8 mouse cellular contexts compared by ENCODE assay signal in the genomic region with DNA sequence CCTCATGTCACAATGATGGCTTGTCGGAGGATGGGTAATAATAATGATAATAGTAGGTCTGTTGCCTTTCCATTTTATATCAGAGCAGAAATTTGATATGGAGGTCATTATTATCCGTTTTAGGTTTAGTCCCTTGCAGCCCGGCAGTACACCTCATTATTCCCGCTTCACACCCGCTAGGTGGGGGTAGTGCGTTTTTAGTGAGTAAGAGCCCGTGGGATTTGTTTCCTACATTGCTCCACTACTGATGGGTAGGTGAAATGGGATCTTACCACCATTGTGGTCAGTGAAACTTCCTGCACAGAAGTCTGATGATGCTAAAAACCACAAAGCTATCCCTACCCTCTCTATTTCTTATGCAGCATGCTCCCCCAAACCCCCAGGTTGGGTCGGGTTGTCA. TPM values are rescaled to one million over a fixed set of nuclear protein-coding genes. Genes with fewer than 3 reads are reported as not detected.
DNase-seq lines count a peak whose midpoint lies in the region; ATAC-seq and TF ChIP-seq lines count a peak whose summit lies in the region.

No protein-coding gene starts in this region.

- H3K4me1 ChIP-seq in bone marrow, adult 2 months (ENCODE audit: control insufficient read depth, insufficient read depth, low read length), result no peaks in the 10 kb centered on the region; the same call in 1 of the 2 replicates
- H3K4me1 ChIP-seq in forebrain, embryonic 15.5 days, result peaks cover 18% of the 10 kb centered on the region
- H3K4me1 ChIP-seq in limb, embryonic 11.5 days (ENCODE audit: control insufficient read depth, insufficient read depth, low read length), result peaks cover 7% of the 10 kb centered on the region; the same call in 1 of the 2 replicates
- H3K4me1 ChIP-seq in midbrain, embryonic 12.5 days, result peaks cover 14% of the 10 kb centered on the region

- H3K4me3 ChIP-seq in bone marrow, adult 2 months (replicated peaks; ENCODE audit: control insufficient read depth, low read depth, low read length), result peak overlapping the region; percentile 79
- peak overlapping the region; percentile 57 for H3K4me3 ChIP-seq in forebrain, embryonic 15.5 days
- H3K4me3 ChIP-seq in limb, embryonic 11.5 days (ENCODE audit: low read depth, low read length), result peak overlapping the region; percentile 95
- peak overlapping the region; percentile 80 for H3K4me3 ChIP-seq in midbrain, embryonic 12.5 days

- peak overlapping the region; percentile 64 for H3K9ac ChIP-seq in forebrain, embryonic 15.5 days (replicated peaks)
- H3K9ac ChIP-seq in limb, embryonic 11.5 days (ENCODE audit: low read length), result peak overlapping the region; percentile 82
- H3K9ac ChIP-seq in midbrain, embryonic 12.5 days (replicated peaks), result peak overlapping the region; percentile 84

- TF ChIP-seq POLR2A in bone marrow, adult 2 months (IDR thresholded peaks at IDR 0.05; ENCODE audit: borderline replicate concordance, control insufficient read depth, low read depth, low read length), result no peak

- TF ChIP-seq CTCF in bone marrow, adult 2 months (IDR thresholded peaks at IDR 0.05; ENCODE audit: control insufficient read depth, insufficient read depth, low read length), result peak; percentile 32; the same call in 1 of the 2 replicates

- H3K27ac ChIP-seq in bone marrow, adult 2 months (ENCODE audit: control insufficient read depth, insufficient read depth, low read depth, low read length, poor library complexity), result peak overlapping the region; percentile 73
- H3K27ac ChIP-seq in forebrain, embryonic 15.5 days (replicated peaks), result peak overlapping the region; percentile 89
- H3K27ac ChIP-seq in limb, embryonic 11.5 days (replicated peaks; ENCODE audit: low read depth, low read length), result peak overlapping the region; percentile 26; the same call in 1 of the 2 replicates
- H3K27ac ChIP-seq in midbrain, embryonic 12.5 days (replicated peaks), result peak overlapping the region; percentile 76

- peak overlapping the region; percentile 64 for H3K4me2 ChIP-seq in forebrain, embryonic 15.5 days (replicated peaks)
- peak overlapping the region; percentile 65; the same call in 1 of the 2 replicates for H3K4me2 ChIP-seq in limb, embryonic 11.5 days (ENCODE audit: low read depth, severe bottlenecking)
- peak overlapping the region; percentile 72 for H3K4me2 ChIP-seq in midbrain, embryonic 12.5 days (replicated peaks)

- H3K27me3 ChIP-seq in forebrain, embryonic 15.5 days, result no peaks in the 10 kb centered on the region
- H3K27me3 ChIP-seq in limb, embryonic 11.5 days (ENCODE audit: control insufficient read depth, insufficient read depth, low read length), result no peaks in the 10 kb centered on the region
- no peaks in the 10 kb centered on the region for H3K27me3 ChIP-seq in midbrain, embryonic 12.5 days

- ATAC-seq in forebrain, embryonic 15.5 days (replicated peaks), result peak; percentile 92
- peak; percentile 80 for ATAC-seq in limb, embryonic 11.5 days (ENCODE audit: insufficient number of reproducible peaks, low FRiP score, low TSS enrichment, low read depth)
- ATAC-seq in midbrain, embryonic 12.5 days (ENCODE audit: low FRiP score, low read depth), result peak; percentile 76

- no peaks in the 10 kb centered on the region for H3K9me3 ChIP-seq in forebrain, embryonic 15.5 days
- H3K9me3 ChIP-seq in limb, embryonic 11.5 days (ENCODE audit: control insufficient read depth, low read length), result no peaks in the 10 kb centered on the region
- H3K9me3 ChIP-seq in midbrain, embryonic 12.5 days, result no peaks in the 10 kb centered on the region

- under 1% methylated on average over 8 of the region's 8 CpGs for WGBS in bone marrow, adult 2 months
- WGBS in forebrain, embryonic 15.5 days, result 5% methylated on average over 8 of the region's 8 CpGs
- 5% methylated on average over 8 of the region's 8 CpGs for WGBS in limb, embryonic 11.5 days
- 8% methylated on average over 8 of the region's 8 CpGs for WGBS in midbrain, embryonic 12.5 days

- no peaks in the 10 kb centered on the region for H3K36me3 ChIP-seq in forebrain, embryonic 15.5 days
- no peaks in the 10 kb centered on the region for H3K36me3 ChIP-seq in limb, embryonic 11.5 days (ENCODE audit: control insufficient read depth, insufficient read depth, low read length)
- H3K36me3 ChIP-seq in midbrain, embryonic 12.5 days, result no peaks in the 10 kb centered on the region

- DNase-seq in gastrocnemius, postnatal 4 days (ENCODE audit: low spot score in 2 of 2), result peak; percentile 41 to 73
- no peak for DNase-seq in gastrocnemius, postnatal 25 days
- peak; percentile 95 for DNase-seq in 416B (ENCODE audit: low read depth)
- no peak for DNase-seq in limb, embryonic 11.5 days (ENCODE audit: low spot score)
- no peak for DNase-seq in ovary, adult 18-20 months (ENCODE audit: low spot score)

RNA-seq across cellular contexts. Expression of a gene that starts 0.5 kb away (rescaled TPM):
- 1 to 10 TPM; 1.9 to 3.5 TPM for total RNA-seq in gastrocnemius, postnatal 4 days (2021)
- total RNA-seq in gastrocnemius, postnatal 25 days (2021), result 1 to 10 TPM in 1 of 2 experiments, under 1 TPM in 1; 0.69 to 1.0 TPM
- polyA plus RNA-seq in bone marrow, adult 2 months (2011; ENCODE audit: insufficient read depth, insufficient read length, low replicate concordance, missing spikeins), result 2.0 and 3.7 TPM in 2 replicates
- 13.6 and 16.5 TPM in 2 replicates for polyA plus RNA-seq in forebrain, embryonic 15.5 days (2015; fragmentation: Nextera tagmentation; extraction: Ambion mirVana)
- 2.6 and 3.1 TPM in 2 replicates for polyA plus RNA-seq in limb, embryonic 11.5 days (2014; fragmentation: Nextera tagmentation; extraction: Ambion mirVana)
- polyA plus RNA-seq in midbrain, embryonic 12.5 days (2016; fragmentation: Nextera tagmentation; extraction: Ambion mirVana), result 4.2 TPM in 2 replicates

RNA-seq across cellular contexts. Expression of a gene that starts 0.6 kb away (rescaled TPM):
- total RNA-seq in gastrocnemius, postnatal 4 days (2021), result 10 to 100 TPM; 57.9 to 73.5 TPM
- total RNA-seq in gastrocnemius, postnatal 25 days (2021), result 10 to 100 TPM; 41.8 to 47.7 TPM
- 34.1 and 70.8 TPM in 2 replicates for polyA plus RNA-seq in bone marrow, adult 2 months (2011; ENCODE audit: insufficient read depth, insufficient read length, low replicate concordance, missing spikeins)
- polyA plus RNA-seq in forebrain, embryonic 15.5 days (2015; fragmentation: Nextera tagmentation; extraction: Ambion mirVana), result 62.5 and 67.0 TPM in 2 replicates
- polyA plus RNA-seq in limb, embryonic 11.5 days (2014; fragmentation: Nextera tagmentation; extraction: Ambion mirVana), result 84.4 and 87.6 TPM in 2 replicates
- 77.2 and 78.6 TPM in 2 replicates for polyA plus RNA-seq in midbrain, embryonic 12.5 days (2016; fragmentation: Nextera tagmentation; extraction: Ambion mirVana)

Comparison
In these comparisons a context has a peak if more than half of its experiments do, and no peak if none do; other contexts are left out.
1. DNase-seq: peak in gastrocnemius, postnatal 4 days (2 of 2) and 416B (single experiment); none in gastrocnemius, postnatal 25 days (single experiment), limb, embryonic 11.5 days (single experiment) and ovary, adult 18-20 months (single experiment).
2. H3K27ac ChIP-seq: peak in every context shown above with its lines; median percentile 89 in forebrain, embryonic 15.5 days; 76 in midbrain, embryonic 12.5 days; 73 in bone marrow, adult 2 months; 26 in limb, embryonic 11.5 days.
3. Peak in every context shown above with its lines, with median percentiles within 50 percentile points of each other: H3K4me3 ChIP-seq, ATAC-seq, H3K4me2 ChIP-seq and H3K9ac ChIP-seq.